Mouse (Mus musculus): ENCODE results near the gene Gbp2b.
"Not testable (repeated sequence)": the region's sequence is repeated elsewhere in the genome, so short reads cannot be mapped to it uniquely, and the experiment has no call there.

Gbp2b gene

DNA sequence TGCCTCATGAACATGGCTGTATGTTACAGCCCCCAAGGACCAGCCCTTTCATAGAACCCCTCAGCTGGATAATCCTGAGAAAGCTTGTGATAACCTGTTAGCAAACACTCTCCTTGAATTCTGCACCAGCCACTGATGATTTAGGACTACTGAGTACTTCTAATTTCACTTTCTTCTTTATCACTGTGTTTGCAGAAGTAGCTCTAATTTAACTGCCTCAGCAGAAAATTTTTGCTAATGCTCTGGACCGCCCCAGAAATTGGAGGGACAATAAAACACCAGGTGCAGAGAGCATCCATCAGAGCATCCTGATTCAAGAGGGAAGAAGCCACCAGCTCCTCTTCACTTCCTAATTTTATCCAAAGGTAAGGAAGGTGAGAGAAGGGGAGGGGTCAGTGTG is at the start of gene Gbp2b:
TSS of gene Gbp2b (plus strand) at position 301 of the 400 bp plus-strand sequence.
- DNase-seq (ENCODE audit: low spot score in 2 of 2), result no peak

DNA sequence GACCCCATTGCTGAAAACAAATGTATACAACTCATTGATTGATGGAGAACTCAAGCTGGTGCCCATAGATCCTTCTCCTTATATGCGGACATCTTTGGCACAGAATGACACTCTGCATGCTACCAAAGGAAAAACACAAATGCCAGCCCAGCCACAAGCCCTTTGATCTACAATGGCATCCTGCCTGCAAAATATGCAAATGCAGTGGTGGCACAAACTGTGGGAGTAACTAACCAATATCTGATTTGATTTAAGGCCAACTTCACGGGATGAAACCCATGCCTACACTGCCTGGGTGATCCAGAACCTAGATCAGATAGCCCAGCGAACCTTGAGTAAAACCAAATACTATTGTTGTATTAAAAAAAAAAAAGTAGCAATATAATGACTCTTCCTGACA is 48.0 kb upstream of the Gbp2b start:
- no peak for DNase-seq (ENCODE audit: low spot score in 2 of 2)

DNA sequence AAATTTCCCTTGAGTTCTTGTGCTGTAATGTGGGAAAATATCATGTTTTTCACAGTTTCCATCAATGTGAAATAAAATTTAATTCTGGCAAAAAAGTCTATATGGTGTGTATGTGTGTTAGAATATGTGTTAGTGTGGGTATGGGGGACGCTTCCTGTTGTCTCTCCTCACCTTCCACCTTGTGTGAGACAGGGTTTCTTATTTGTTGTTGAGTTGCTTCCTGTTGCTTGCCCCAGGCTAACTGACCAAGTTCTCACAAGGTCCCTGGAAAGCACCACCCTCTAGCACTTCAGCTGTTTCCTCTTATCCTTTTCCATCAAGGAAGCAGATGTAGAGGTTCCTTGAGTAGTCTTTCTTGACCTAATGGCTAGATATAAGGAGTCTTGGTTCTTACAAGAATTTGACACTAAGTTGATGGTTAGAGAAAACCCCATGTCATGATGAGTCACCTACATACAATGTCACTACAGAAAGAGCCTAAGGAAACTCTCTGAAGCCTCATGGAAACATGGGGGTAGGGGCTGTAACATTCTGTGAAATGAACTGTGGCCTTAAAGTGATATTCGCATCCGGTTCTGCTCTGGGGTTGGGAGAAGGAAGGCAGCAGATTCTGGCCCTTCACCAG is 44.5 kb upstream of the Gbp2b start:
- no peak for DNase-seq (ENCODE audit: low spot score in 2 of 2)

DNA sequence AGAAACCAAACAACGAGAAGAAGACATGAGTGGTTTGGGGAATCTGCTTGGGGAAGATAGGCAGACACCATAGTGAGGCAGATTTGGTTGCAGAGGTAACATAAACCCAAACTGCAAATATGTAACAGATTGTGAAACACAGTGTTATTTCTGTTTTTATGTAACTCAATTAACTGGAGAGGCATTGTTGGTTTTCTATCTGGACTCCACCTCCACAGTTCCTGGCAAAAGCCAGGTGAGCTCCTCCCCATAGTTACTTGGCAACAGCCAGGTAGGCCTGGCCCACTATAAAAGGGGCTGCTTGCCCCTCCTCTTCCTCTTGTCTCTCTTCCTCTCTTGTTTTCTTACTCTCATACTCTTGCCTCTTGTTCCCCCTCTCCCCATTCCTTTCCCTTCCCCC is 40.0 kb upstream of the Gbp2b start:
- no peak for DNase-seq (ENCODE audit: low spot score in 2 of 2)

DNA sequence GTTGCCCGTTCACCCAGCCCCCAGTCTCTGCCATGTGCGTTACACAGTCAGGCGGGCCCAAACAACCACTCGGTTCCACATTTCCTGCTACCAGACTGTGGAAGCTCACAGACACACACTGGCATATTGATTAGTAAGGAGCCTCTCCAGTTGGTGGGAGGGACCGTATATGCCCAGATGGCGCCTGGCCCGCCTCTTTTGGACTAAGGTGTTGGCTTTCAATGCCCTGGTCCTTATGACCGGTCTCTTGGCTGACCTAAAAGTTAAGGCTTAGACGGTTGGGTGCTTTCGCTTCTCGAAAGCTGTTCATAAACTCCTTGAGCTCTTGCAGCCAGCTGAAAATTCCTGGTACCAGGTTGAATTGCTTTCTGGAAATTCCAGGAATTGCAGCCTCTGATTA is 39.0 kb upstream of the Gbp2b start:
- no peak for DNase-seq (ENCODE audit: low spot score in 2 of 2)

DNA sequence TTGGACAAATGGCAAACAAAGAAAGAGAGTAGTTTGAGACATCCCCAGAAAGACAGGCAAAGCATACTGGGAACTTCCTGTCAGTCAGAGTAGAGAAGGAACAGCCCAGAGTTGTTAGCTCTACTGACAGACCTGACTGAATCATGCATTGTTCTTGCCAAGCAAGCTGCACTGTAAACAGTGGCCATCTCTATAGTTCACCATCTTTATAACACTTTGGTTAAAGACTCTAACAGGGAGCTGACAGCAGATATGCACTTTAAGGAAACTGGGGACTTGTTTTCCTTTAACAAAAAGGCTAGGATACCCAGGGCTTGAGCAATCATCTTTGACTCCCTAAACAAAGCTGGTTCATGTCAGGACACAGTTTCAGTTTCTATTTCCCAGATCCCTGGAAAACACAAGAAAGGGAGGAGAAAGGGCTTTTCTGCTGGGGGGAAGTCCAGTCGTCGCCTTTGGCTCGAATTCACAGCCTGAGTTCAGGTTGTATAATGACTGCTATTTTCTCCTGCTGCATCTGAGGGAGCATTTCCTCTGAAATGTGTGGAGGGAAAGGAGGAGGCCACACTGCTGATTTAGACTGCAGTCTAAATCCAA is 34.9 kb upstream of the Gbp2b start, which contains the start of gene Gbp3:
TSS of gene Gbp3 (plus strand) at position 395 of the 597 bp plus-strand sequence.
- peak; percentile 26 for DNase-seq (ENCODE audit: low spot score in 2 of 2)

DNA sequence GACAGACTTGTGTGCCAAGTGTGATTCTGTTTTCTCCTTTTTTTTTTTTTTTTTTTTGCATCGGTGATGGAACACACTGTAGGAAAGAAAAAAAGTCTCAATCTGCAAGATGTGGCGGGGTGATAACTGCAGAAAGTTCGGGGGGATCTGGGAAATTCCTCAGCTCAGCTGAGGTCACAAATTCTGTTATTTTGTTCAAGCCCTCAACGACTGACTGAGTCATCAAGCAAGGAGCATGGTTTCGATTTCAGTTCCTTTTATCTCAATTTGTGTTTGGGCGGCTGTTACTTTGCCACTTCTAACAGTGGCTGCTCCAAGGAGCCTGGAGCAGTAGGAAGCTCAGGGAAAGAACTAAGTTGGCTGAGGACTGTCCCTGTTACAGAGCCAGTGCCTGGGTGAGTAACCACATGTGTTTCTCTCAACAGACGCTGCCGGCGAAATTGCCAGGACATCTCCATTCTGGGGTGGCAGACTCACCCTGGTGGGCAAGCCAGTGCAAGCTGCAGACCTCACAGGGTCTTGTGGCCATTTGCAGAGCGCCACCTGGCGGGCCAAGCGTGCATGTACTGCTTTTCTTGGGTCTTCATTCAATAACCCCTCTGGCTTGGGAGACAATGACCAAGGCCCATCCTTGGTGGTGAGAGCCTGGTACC is 34.2 kb upstream of the Gbp2b start:
- peak; percentile 83 to 89 for DNase-seq (ENCODE audit: low spot score in 2 of 2)

DNA sequence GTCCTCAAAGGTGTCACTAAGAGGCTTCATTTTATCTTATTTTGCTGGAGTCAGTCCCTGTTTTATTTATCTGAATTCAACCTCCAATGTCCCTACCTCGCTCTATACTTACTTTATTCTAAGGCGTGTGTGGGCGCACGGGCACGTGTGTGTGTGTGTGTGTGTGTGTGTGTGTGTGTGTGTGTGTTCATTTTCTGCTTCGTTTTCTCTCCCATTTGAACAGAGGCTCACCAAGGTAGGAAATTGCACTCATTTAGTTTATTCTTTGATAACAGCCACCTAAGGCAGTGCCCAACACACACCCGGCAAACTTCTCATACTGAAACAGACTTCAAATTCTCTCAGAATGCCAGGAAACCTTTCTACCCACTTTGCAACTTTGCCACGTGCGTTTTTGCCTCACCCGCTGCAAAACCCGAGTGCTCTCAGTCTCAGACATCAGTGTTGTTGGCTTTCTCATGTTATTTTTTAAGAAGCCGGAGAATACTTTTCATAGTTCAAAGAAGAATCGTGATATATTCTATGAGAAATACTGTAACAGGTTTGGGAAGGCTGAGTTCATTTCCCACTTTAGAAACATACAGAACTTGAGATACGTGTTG is 33.5 kb upstream of the Gbp2b start:
- no peak for DNase-seq (ENCODE audit: low spot score in 2 of 2)

DNA sequence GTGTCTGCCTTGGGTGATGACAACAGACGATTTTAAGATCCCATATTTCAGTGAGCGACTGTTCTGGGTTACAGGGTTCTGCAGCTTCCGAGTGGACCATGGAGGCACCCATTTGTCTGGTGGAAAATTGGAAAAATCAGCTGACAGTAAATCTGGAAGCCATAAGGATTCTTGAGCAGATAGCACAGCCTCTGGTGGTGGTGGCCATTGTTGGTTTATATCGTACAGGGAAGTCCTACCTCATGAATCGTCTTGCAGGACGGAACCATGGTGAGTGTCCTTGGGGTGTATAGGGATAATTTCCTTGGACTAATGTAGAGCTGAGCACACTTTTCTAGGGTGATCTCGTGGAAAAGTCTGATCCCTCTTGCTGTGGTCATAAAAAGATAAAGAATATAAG is 33.0 kb upstream of the Gbp2b start:
- no peak for DNase-seq (ENCODE audit: low spot score in 2 of 2)

DNA sequence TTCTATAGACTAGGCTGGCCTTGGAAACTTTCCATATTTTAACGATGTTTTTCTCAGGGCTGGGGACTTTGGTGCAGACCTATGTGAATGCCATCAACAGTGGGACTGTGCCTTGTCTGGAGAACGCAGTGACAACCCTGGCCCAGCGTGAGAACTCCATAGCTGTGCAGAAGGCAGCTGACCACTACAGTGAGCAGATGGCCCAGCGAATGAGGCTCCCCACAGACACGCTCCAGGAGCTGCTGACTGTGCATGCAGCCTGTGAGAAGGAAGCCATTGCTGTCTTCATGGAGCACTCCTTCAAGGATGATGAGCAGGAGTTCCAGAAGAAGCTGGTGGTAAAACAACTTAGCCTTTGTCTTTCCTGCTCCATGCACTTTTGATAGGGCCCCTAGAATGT is 27.2 kb upstream of the Gbp2b start:
- not testable (repeated sequence) for DNase-seq (ENCODE audit: low spot score in 2 of 2)

DNA sequence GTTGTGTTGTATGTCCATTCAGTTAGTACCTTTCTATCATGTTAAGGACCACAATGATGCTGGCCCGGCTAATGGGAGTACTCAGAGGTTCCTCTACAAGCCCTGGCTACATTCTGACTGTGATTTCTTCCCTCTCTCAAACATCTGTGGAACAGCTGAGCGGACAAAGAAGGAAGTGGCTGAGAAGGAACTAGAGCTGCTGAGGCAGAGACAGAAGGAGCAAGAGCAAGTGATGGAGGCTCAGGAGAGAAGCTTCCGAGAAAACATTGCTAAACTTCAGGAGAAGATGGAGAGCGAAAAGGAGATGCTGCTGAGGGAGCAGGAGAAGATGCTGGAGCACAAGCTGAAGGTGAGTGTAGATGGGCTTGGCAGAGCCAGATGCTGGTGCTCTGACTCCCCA is 23.9 kb upstream of the Gbp2b start:
- no peak for DNase-seq (ENCODE audit: low spot score in 2 of 2)

DNA sequence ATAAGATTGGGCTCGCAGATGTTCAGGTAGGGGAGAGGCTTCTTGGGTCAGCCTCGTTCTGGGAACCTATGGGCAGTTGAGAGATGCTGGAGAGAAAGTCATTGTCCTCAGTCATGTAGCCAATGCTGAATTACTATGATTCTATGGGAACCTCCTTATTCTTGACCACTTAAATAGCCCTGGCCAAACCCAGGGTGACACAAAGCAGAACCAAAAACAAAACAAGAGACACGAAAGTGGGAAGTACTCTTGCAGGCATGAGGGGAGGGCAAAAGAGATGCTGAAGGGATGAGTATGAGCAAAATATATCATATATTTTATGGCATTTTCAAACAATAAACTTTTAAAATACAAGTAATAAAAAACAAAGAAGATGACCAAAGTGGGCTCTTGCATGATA is 17.5 kb upstream of the Gbp2b start:
- DNase-seq (ENCODE audit: low spot score in 2 of 2), result peak in 1 of 2 experiments; percentile 12

DNA sequence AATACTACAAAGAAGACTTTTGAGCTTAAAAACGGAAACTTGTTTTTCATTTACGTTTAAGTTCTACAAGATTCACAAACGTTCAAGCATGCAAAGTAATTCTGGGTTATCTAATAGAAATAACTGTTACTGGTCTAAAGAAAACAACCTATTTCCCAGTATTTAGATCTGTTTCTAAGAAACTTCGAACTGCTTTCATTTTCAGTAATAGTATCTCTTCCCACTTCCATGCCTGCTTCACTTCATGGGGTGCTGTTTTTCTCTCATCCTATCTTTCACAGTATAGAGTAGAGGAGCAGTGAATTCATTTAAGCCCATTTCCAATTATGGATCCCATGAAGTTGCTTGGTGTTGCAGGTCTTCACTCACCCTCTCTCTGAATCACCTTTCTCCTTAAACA is 16.3 kb upstream of the Gbp2b start:
- DNase-seq (ENCODE audit: low spot score in 2 of 2), result no peak

DNA sequence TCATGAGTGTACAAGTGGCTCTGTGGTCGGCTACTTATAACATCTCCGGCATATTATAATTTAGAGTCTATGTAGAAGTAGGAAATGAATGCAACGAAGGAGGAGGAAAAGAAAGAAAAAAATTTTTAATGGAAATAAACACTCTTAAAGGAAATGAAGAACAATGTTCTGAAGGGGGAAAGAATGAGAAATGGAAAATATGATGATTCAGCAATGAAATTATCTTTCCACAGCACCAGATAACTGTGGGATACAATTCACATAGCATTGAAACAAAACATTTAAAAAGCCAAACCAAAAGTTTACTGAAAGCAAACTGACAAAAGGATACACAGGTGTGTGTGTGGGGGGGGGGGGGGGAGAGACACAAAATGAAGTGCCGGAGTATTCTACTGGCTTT is 11.6 kb upstream of the Gbp2b start:
- no peak for DNase-seq (ENCODE audit: low spot score in 2 of 2)

DNA sequence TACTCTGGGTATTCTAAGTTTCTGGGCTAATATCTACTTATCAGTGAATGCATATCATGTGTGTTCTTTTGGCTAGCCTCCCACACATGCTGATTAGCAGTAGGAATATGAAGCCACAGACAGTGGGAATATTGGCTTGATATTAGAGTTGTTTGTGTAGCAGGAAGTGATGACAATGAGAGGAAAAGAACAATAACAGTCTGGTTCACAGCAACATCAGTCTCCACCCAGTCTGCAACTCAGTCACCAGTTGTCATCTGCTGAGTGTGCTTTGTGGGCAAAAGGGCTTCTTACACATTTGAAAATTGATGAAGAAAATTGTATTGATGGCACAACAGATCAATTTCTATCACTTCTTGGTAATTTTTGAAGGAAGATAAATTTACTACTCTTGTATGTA is 7.3 kb upstream of the Gbp2b start:
- no peak for DNase-seq (ENCODE audit: low spot score in 2 of 2)

DNA sequence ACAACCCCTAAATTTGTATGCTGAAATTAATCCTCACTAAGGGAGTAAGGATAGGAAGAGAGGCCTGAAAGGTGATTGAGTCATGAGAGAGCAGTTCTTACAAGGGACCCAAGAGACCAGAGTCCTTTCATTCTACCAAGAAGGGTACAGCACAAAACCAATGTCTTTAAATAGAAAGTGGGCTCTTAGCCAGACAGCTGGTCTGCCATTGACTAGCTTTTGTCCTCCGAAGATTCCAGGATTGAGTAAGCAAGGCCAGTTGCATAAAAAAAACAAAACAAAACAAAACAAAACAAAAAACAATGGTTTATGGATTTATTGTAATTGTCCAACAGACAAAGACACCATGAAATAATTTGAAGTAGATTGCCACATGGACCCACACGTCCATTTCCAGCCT is 5.8 kb upstream of the Gbp2b start:
- DNase-seq (ENCODE audit: low spot score in 2 of 2), result no peak

DNA sequence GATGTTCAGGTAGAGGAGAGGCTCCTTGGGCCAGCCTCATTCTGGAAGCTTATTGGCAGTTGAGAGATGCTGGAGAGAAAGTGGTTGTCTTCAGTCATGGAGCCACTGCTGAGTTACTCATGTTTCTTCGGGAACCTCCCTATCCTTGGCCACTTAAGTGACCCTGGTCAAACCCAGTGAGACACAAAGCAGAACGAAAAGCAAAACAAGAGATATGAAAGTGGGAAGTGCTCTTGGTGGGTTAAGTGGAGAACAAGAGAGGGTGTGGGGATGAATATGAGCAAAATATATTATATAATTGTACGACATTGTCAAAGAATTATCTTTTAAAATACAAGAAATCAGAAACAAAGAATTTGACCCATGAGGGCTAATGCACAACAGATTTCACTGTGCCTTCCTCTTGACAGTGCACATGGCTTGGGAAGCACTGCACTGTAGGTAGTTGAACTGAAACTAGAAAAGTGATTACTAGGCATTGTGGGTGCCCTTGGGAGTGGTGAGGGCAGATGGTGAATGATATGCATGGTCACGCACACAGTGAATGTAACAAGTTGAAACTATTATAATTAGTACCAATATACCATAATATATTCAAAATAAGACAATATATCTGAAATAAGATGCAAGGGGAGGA is 4.1 kb upstream of the Gbp2b start:
- DNase-seq (ENCODE audit: low spot score in 2 of 2), result peak; percentile 49 to 53

DNA sequence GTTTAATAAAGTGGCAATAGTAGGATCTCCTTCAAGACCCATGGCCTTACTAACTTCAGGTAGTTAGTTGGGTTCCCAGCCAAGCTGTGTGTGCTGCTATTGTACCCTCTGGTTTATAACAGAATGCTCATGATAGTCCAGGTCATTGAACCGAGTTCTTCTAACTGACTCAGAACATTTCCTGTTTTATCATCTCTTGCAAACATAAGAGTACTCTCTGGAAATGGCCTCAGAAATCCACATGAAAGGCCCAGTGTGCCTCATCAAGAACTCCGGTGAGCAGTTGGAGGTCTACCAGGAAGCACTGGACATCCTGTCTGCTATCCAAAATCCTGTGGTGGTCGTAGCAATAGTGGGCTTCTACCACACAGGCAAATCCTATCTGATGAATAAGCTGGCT is 3.3 kb downstream of the Gbp2b start:
- DNase-seq (ENCODE audit: low spot score in 2 of 2), result no peak

DNA sequence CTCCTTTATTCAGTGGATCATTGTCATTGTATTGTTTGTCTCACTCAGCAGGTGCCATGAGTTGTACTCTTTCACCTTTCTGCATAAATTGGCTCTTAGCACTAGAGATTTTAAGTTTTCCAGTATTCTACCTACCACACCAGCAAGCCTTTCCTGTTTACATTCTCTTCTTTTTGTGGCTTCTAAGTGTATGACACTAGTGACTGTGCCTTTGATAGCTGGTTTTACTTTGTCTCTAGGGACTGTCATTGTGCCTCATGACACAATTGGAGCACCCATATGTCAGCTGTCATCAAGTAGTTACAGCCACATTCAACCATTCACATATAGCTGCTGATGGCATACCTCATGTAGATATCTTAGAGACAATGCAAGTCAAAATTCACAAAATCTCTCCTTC is 7.0 kb downstream of the Gbp2b start:
- no peak for DNase-seq (ENCODE audit: low spot score in 2 of 2)

DNA sequence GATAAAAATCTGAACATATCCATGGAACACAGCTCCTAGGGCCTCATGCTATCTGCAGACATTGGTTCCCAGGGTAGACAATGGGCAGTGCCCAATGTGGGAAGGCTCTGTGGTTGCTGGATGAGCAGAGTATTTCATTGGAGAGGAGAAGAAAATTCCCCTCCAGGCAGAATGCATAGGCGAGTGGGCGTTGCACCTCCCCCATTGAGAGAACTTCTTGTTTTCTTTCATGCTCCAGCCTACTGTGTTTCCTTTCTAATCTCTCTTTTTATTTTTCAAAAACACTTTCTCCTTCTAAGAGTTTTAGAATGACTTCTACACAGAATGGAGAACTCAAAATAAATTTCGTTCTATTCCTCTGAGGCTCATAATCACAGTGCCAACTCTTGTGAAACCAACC is 24.0 kb downstream of the Gbp2b start:
- DNase-seq (ENCODE audit: low spot score in 2 of 2), result peak; percentile 67 to 78

DNA sequence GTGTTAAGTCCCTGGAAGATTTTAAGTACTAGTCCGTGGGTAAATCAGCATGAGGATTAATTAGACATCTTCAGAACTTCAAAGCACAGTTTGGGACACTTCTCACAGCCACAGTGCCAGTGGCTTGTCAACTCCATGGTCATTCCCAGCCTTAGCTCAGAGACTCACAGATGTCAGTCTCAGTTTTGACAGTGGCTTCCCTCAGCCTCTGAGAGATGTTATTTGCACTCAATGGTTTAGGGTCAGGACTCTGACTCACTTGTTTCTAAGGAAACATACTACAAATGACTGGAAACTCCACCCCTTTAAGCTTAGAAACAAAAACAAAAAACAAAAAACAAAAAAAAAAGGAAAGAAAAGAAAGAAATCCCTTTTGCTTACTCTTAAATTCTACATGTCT is 25.0 kb downstream of the Gbp2b start:
- peak in 1 of 2 experiments; percentile 15 for DNase-seq (ENCODE audit: low spot score in 2 of 2)
